Mouse (Mus musculus): ENCODE measurements at regions not wholly inside any gene's neighbourhood (a gene's known extent, or its start where the extent isn't known, plus 50 kb on each side); places are given as distances from the start of the nearest gene placed in this dataset.

GRCm38 (mm10) chr10:107971748-107972147 is 59.8 kb upstream of the Otogl start:
- TF ChIP-seq CTCF (IDR thresholded peaks at IDR 0.05; ENCODE audit: borderline replicate concordance, extremely low read depth, insufficient read depth, insufficient read length) (no peak), POLR2A (IDR thresholded peaks at IDR 0.05; ENCODE audit: borderline replicate concordance, extremely low read depth, insufficient read depth, insufficient read length, poor library complexity, severe bottlenecking) (no peak)
- DNase-seq (ENCODE audit: low read depth): no peak

DNA sequence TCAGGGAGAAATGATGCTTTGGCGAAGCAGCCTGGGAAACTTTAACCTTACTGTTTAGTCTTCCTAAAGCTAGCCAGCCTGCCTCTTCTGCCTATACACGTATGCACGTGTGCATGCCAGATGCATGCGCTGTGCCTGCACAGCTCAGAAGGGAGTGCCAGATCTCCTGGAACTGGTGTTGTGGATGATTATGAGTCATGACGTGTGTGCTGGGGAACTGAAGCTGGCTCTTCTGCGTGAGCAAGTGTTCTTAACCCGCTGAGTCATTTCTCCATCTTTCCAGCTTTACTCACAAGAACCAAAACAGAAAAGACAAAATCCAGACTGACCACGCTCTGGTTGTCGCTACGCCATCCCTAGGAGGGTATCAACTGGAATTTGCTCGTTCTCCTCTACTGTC is 55.1 kb upstream of the Otogl start:
- TF ChIP-seq POLR2A (IDR thresholded peaks at IDR 0.05; ENCODE audit: borderline replicate concordance, extremely low read depth, insufficient read depth, insufficient read length, poor library complexity, severe bottlenecking) (no peak), CTCF (IDR thresholded peaks at IDR 0.05; ENCODE audit: borderline replicate concordance, extremely low read depth, insufficient read depth, insufficient read length) (no peak)
- DNase-seq (ENCODE audit: low read depth): no peak

GRCm38 (mm10) chr10:107964022-107964421 is 52.1 kb upstream of the Otogl start:
- TF ChIP-seq POLR2A (IDR thresholded peaks at IDR 0.05; ENCODE audit: borderline replicate concordance, extremely low read depth, insufficient read depth, insufficient read length, poor library complexity, severe bottlenecking) (no peak), CTCF (IDR thresholded peaks at IDR 0.05; ENCODE audit: borderline replicate concordance, extremely low read depth, insufficient read depth, insufficient read length) (no peak)
- no peak for DNase-seq (ENCODE audit: low read depth)

DNA sequence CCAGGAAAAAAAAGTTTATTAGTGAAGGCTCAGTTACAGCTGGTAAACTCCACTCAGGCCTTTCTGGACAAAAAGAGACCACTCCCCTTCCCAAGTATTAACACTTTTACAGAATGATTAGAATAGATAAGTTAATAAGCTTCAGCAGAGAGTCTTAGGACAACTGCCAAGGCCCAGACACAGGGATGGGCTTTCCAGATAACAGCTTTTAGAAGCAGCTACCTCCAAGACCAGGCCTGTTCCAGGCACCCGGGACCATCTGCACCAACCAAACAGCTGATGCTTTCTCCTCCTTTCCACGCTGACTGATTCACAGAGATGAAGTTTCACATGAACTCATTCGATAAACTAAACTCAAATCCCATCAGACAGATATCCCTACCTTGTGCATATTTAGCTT is 50.2 kb upstream of the Otogl start:
- DNase-seq (ENCODE audit: low read depth): no peak

More for the DNA sequence above, 50.2 kb upstream of the Otogl start:
- TF ChIP-seq CTCF (IDR thresholded peaks at IDR 0.05; ENCODE audit: borderline replicate concordance, extremely low read depth, insufficient read depth, insufficient read length): no peak
- TF ChIP-seq POLR2A (IDR thresholded peaks at IDR 0.05; ENCODE audit: borderline replicate concordance, extremely low read depth, insufficient read depth, insufficient read length, poor library complexity, severe bottlenecking): no peak

Measured in brain, embryonic 14.5 days (tissue).